Mouse (Mus musculus): ENCODE results near the gene Ipo7. TPM values are rescaled to one million over a fixed set of nuclear protein-coding genes. Genes with fewer than 3 reads are reported as not detected.
A peak's percentile ranks its signal among the peaks of the same experiment; 100 is the strongest.
"Not testable (repeated sequence)": the region's sequence is repeated elsewhere in the genome, so short reads cannot be mapped to it uniquely, and the experiment has no call there.

The Ipo7 gene
- 44.5 and 46.2 TPM in 2 replicates for polyA plus RNA-seq (2015; fragmentation: Nextera tagmentation; extraction: Ambion mirVana)

- no peaks in the 10 kb centered on the region for H3K9me3 ChIP-seq
- peak within 1 kb of the TSS; percentile 97 for H3K9ac ChIP-seq (replicated peaks)
- H3K27ac ChIP-seq: peak within 1 kb of the TSS; percentile 90
- H3K4me3 ChIP-seq (replicated peaks): peak within 1 kb of the TSS; percentile 99
- H3K36me3 ChIP-seq: no peaks in the 10 kb centered on the region
- peak; percentile 98 for ATAC-seq
- no peaks in the 10 kb centered on the region for H3K27me3 ChIP-seq
- H3K4me1 ChIP-seq (replicated peaks): peaks cover 15% of the 10 kb centered on the region
- WGBS: under 1% methylated on average over 48 of the region's 48 CpGs
- peak within 1 kb of the TSS; percentile 96 for H3K4me2 ChIP-seq (replicated peaks)
These were observed at the start of gene Ipo7 for GRCm38 (mm10) chr7:110018117-110018630. Gene Ipo7, plus strand, starts transcription at chr7:110018274.

DNA sequence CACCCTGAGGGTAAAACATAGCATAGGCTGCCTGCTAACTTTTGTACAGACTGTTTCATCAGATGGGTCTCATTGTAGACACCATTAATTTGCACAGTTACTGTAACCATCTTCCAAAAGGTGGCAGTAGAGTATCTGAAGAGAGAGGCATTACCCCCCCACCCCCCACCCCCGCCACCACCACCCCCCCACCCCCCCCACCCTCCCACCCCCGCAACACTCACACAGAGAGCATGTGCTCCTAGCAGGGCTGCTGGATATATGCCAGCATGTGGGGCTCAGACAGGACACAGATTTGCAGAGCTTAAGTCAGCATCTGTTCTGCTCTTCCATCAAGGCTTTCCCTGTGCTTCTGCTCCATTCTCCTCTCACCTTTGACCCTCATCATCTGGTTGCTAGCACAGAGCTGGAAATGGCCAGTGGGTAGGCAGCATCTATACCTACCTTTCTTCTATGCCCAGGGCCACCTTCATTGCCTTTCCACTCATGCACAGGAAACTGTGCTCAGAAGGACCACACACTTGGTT lies 49.1 kb upstream of the Ipo7 start:
- no peak overlapping the region for H3K4me2 ChIP-seq (replicated peaks)
- ATAC-seq: peak; percentile 78
- H3K27me3 ChIP-seq: no peaks in the 10 kb centered on the region
- H3K9me3 ChIP-seq: no peaks in the 10 kb centered on the region
- peak overlapping the region; percentile 76 for H3K27ac ChIP-seq
- WGBS: 5% methylated on average over 2 of the region's 2 CpGs
- H3K4me1 ChIP-seq (replicated peaks): peaks cover 14% of the 10 kb centered on the region
- peaks cover 6% of the 10 kb centered on the region for H3K36me3 ChIP-seq
- H3K9ac ChIP-seq (replicated peaks): no peak overlapping the region
- H3K4me3 ChIP-seq (replicated peaks): no peak overlapping the region

DNA sequence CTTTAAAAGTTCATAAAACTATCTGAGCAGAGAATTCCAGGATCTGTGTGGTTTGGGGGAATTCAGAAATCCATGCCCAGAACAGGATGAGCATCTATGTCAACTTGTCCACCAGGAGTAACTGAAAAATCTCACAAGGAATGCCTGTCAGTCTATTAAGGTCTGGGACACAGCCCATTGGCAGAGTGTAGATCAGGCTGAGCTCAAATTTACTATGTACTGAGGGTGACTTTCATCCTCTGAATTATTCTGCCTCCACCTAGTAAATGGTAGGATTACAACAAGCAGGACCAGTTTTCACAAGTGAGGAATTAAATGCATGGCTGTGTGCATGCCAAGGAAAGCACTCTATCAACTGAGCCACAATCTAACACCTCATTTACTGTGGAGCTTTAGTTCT lies 48.5 kb upstream of the Ipo7 start:
- H3K4me2 ChIP-seq (replicated peaks): no peak overlapping the region
- no peaks in the 10 kb centered on the region for H3K9me3 ChIP-seq
- peaks cover 14% of the 10 kb centered on the region for H3K4me1 ChIP-seq (replicated peaks)
- no peak overlapping the region for H3K4me3 ChIP-seq (replicated peaks)
- peak overlapping the region; percentile 76 for H3K27ac ChIP-seq
- no peaks in the 10 kb centered on the region for H3K27me3 ChIP-seq
- peaks cover 6% of the 10 kb centered on the region for H3K36me3 ChIP-seq
- peak; percentile 34; the same call in 1 of the 2 replicates for ATAC-seq
- no peak overlapping the region for H3K9ac ChIP-seq (replicated peaks)

DNA sequence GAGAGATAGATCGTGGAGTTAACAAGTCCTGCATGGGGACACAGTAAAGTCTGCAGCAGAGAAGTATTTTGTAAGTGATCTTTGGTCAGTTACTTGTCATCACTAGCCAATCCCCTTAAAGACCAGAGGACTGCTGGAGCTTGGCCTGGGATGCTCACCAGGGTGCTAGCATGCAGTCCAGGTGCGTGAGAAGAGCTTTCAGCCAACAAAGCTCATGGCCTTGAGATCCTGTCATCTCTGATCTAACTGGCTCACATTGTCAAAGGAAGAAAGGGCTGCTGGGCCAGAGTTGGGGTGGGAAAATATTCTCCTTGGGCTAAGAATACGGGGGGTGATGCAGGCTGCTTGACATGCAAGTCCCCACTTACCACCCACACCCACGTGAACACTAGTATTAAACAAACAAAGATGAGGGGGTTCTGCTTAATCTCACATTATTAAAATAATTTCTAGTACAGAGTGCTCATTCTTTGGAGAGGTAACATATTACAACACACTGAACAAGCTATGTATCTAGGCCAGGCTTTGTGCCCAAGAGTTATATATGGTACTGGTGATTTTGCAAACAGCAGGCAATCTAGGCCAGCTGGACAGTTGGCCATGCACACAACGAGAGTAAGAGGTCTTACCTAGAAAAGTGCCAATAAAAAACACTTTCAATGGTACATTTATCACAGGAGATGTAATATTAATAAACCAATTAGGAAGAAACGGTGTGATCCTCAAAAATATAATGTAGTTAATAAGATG lies 41.9 kb upstream of the Ipo7 start:
- Histone ChIP-seq H3K4me1 (replicated peaks) (no peaks in the 10 kb centered on the region), H3K27me3 (no peaks in the 10 kb centered on the region), H3K36me3 (peaks cover 59% of the 10 kb centered on the region), H3K4me2 (replicated peaks) (no peak overlapping the region), H3K4me3 (replicated peaks) (no peak overlapping the region), H3K9ac (replicated peaks) (no peak overlapping the region), H3K27ac (no peak overlapping the region), H3K9me3 (no peaks in the 10 kb centered on the region)
- 91% methylated on average over 6 of the region's 6 CpGs for WGBS
- no peak for ATAC-seq

- H3K4me1 ChIP-seq (replicated peaks); H3K9ac ChIP-seq (replicated peaks); H3K27me3 ChIP-seq; H3K27ac ChIP-seq; H3K4me3 ChIP-seq (replicated peaks); H3K9me3 ChIP-seq; H3K4me2 ChIP-seq (replicated peaks); ATAC-seq: not testable (repeated sequence)
- WGBS: 69% methylated on average over 5 of the region's 5 CpGs
- peaks cover 68% of the 10 kb centered on the region for H3K36me3 ChIP-seq
These were observed 40.9 kb upstream of the Ipo7 start for GRCm38 (mm10) chr7:109977131-109977530.

GRCm38 (mm10) chr7:109984608-109985007 lies 33.5 kb upstream of the Ipo7 start:
- not testable (repeated sequence) for H3K9ac ChIP-seq (replicated peaks); ATAC-seq; H3K27ac ChIP-seq; H3K9me3 ChIP-seq; H3K27me3 ChIP-seq
- Histone ChIP-seq H3K36me3 (peaks cover 24% of the 10 kb centered on the region), H3K4me2 (replicated peaks) (peak overlapping the region; percentile 83), H3K4me1 (replicated peaks) (peaks cover 21% of the 10 kb centered on the region), H3K4me3 (replicated peaks) (peak overlapping the region; percentile 70; the same call in 1 of the 2 replicates)
- 65% methylated on average over 5 of the region's 5 CpGs for WGBS

- Histone ChIP-seq H3K27me3 (no peaks in the 10 kb centered on the region), H3K4me3 (replicated peaks) (peak overlapping the region; percentile 70), H3K9ac (replicated peaks) (peak overlapping the region; percentile 79), H3K27ac (peak overlapping the region; percentile 86; the same call in 1 of the 2 replicates), H3K36me3 (peaks cover 13% of the 10 kb centered on the region), H3K4me1 (replicated peaks) (peaks cover 21% of the 10 kb centered on the region), H3K4me2 (replicated peaks) (peak overlapping the region; percentile 83), H3K9me3 (no peaks in the 10 kb centered on the region)
- peak; percentile 85 for ATAC-seq
- WGBS: under 1% methylated on average over 27 of the region's 27 CpGs
These were observed 32.4 kb upstream of the Ipo7 start for GRCm38 (mm10) chr7:109985661-109986132.

DNA sequence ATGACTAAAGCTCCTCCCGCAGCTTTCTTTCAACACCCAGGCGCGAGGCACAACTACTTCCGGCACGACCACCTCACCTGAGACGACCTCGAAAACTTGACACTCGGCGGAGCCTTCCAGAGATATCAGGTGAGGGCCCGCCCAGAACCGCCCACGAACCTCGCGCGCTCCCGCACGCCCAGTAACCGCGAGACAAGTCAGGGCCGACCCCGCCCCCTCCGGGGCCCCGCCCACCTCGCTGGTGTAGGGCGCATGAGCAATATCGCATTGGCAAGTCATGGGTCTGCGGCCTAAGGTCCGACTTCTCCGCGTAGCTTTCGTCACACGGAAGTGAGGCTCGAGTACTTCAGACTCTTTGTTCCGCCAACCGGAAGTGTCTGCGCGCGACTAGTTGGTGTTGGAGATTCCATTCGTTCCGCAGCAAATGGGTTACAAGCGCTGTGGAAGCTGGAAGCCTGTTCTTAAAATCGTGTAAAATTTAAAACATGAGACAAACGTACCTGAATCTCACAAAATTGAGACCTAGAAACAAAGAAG lies 31.9 kb upstream of the Ipo7 start:
- peak overlapping the region; percentile 83 for H3K4me2 ChIP-seq (replicated peaks)
- peak; percentile 99 for ATAC-seq
- no peaks in the 10 kb centered on the region for H3K27me3 ChIP-seq
- peaks cover 21% of the 10 kb centered on the region for H3K4me1 ChIP-seq (replicated peaks)
- no peaks in the 10 kb centered on the region for H3K9me3 ChIP-seq
- H3K9ac ChIP-seq (replicated peaks): peak overlapping the region; percentile 79
- peak overlapping the region; percentile 86 for H3K27ac ChIP-seq
- under 1% methylated on average over 43 of the region's 43 CpGs for WGBS
- H3K4me3 ChIP-seq (replicated peaks): peak overlapping the region; percentile 70
- peaks cover 12% of the 10 kb centered on the region for H3K36me3 ChIP-seq

GRCm38 (mm10) chr7:109986775-109987174 lies 31.3 kb upstream of the Ipo7 start, which contains the start of gene Tmem41b:
Gene Tmem41b, minus strand, starts transcription at chr7:109986929.
- peak within 1 kb of the TSS; percentile 70 for H3K4me3 ChIP-seq (replicated peaks)
- peak within 1 kb of the TSS; percentile 83 for H3K4me2 ChIP-seq (replicated peaks)
- not testable (repeated sequence) for H3K36me3 ChIP-seq, H3K27me3 ChIP-seq, H3K9me3 ChIP-seq, ATAC-seq
- H3K4me1 ChIP-seq (replicated peaks): peaks cover 21% of the 10 kb centered on the region
- peak within 1 kb of the TSS; percentile 86 for H3K27ac ChIP-seq
- peak within 1 kb of the TSS; percentile 79 for H3K9ac ChIP-seq (replicated peaks)
- 37% methylated on average over 6 of the region's 6 CpGs for WGBS

DNA sequence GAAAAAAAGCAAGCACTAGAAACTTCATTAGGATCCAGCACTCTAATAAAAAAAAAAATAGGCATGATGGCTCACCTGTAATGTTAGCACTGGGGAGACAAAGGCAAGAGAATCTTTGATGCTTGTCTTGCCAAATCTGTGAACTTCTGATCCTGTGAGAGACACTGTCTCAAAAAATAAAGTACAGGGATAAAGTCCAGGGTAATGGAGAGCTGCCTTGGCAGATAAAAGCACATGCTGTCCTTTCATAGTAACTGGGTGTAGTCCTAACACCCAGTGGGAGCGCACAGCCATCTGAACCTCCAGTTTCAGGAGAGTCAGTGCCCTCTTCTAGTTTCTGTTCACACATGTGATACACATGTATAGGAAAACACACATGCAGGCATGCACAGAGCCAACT lies 26.8 kb upstream of the Ipo7 start:
- 91% methylated on average over 1 of the region's 1 CpGs for WGBS
- H3K4me1 ChIP-seq (replicated peaks): no peaks in the 10 kb centered on the region; the same call in none of the 2 replicates
- H3K9ac ChIP-seq (replicated peaks): no peak overlapping the region
- H3K27ac ChIP-seq: no peak overlapping the region
- H3K36me3 ChIP-seq: no peaks in the 10 kb centered on the region
- no peak for ATAC-seq
- H3K27me3 ChIP-seq: no peaks in the 10 kb centered on the region
- H3K4me2 ChIP-seq (replicated peaks): no peak overlapping the region
- no peak overlapping the region for H3K4me3 ChIP-seq (replicated peaks)
- no peaks in the 10 kb centered on the region for H3K9me3 ChIP-seq

GRCm38 (mm10) chr7:109993157-109993959 lies 24.7 kb upstream of the Ipo7 start:
- 57% methylated on average over 2 of the region's 2 CpGs for WGBS
- Histone ChIP-seq H3K9ac (replicated peaks) (no peak overlapping the region), H3K27ac (no peak overlapping the region), H3K36me3 (no peaks in the 10 kb centered on the region), H3K4me3 (replicated peaks) (no peak overlapping the region), H3K4me2 (replicated peaks) (no peak overlapping the region), H3K4me1 (replicated peaks) (no peaks in the 10 kb centered on the region; the same call in 1 of the 2 replicates), H3K27me3 (no peaks in the 10 kb centered on the region), H3K9me3 (no peaks in the 10 kb centered on the region)
- ATAC-seq: no peak

Data from midbrain, embryonic 13.5 days (tissue).